Mouse (Mus musculus) liver, adult 2 months (tissue): ENCODE data around the gene Rbm25. TPM values are rescaled to one million over a fixed set of nuclear protein-coding genes. Genes with fewer than 3 reads are reported as not detected.
"Not testable (repeated sequence)": the region's sequence is repeated elsewhere in the genome, so short reads cannot be mapped to it uniquely, and the experiment has no call there.

Experiments used
- DNase-seq: peaks from one replicate; pipeline ENCODE4 v3.0.0-alpha.2; 2011; ENCODE audit warnings: low read depth, low spot score; ENCODE audit errors: extremely low read depth
- H3K27ac ChIP-seq: fragments of 200-500 bp; replicated peaks from 2 replicates; pipeline ENCODE4 v1.5.1; 2012; ENCODE audit warnings: low read depth, mild to moderate bottlenecking, control low read depth, inconsistent platforms, low read length; ENCODE audit not compliant: insufficient read depth
- H3K27me3 ChIP-seq: fragments of 200-500 bp; 2 replicates; pipeline ENCODE4 v1.6.1; 2012; ENCODE audit warnings: mild to moderate bottlenecking, moderate library complexity, low read length, inconsistent platforms; ENCODE audit not compliant: control insufficient read depth, insufficient read depth
- H3K36me3 ChIP-seq: fragments of 200-500 bp; 2 replicates; pipeline ENCODE4 v1.6.1; 2012; ENCODE audit warnings: low read length, inconsistent platforms; ENCODE audit not compliant: control insufficient read depth, insufficient read depth
- H3K4me1 ChIP-seq: fragments of 200-500 bp; 2 replicates; pipeline ENCODE4 v1.6.1; 2011; ENCODE audit warnings: low read length; ENCODE audit not compliant: control insufficient read depth, insufficient read depth
- H3K4me3 ChIP-seq: fragments of 200-500 bp; 2 replicates; pipeline ENCODE4 v1.5.1; 2011; ENCODE audit warnings: low read depth, mild to moderate bottlenecking, control low read depth, low read length, moderate library complexity; ENCODE audit not compliant: insufficient read depth
- H3K79me2 ChIP-seq: fragments of 200-500 bp; 2 replicates; pipeline ENCODE4 v1.6.1; 2012; ENCODE audit warnings: inconsistent platforms, mild to moderate bottlenecking, low read length, moderate library complexity; ENCODE audit not compliant: control insufficient read depth, insufficient read depth
- H3K9ac ChIP-seq: fragments of 200-500 bp; 2 replicates; pipeline ENCODE4 v1.6.1; 2012; ENCODE audit warnings: low read depth, mild to moderate bottlenecking, control low read depth, inconsistent platforms, low read length
- CTCF ChIP-seq: fragments of 200-500 bp; IDR thresholded peaks from 2 replicates; pipeline ENCODE4 v1.5.1; 2011; ENCODE audit warnings: low read depth, low read length, control low read depth
- POLR2A ChIP-seq: fragments of 200-500 bp; IDR thresholded peaks from 2 replicates; pipeline ENCODE4 v1.6.1; 2011; ENCODE audit warnings: low read length, control low read depth; ENCODE audit not compliant: insufficient read depth; ENCODE audit errors: extremely low read depth
- WGBS: fragments of 180-500 bp; shearing (Covaris S2); methylation state at CpG from one replicate; pipeline ENCODE4 v1.1.7; 2018; 5-methylcytosine and 5-hydroxymethylcytosine counted together
- polyA plus RNA-seq: library from polyadenylated mRNA; depleted of rRNA; stranded (reverse); fragments of >200 nt; gene quantifications from 2 replicates; pipeline ENCODE4 v1.2.3, GENCODE M21; 2012; rRNA removed
- total RNA-seq: library from RNA; depleted of rRNA; stranded (reverse); fragments of >200 nt; gene quantifications from 2 replicates; pipeline ENCODE4 v1.2.3, GENCODE M21; 2014; rRNA removed

Gene Rbm25
- 69.1 and 78.1 TPM in 2 replicates for total RNA-seq
- polyA plus RNA-seq = 10.7 and 16.9 TPM in 2 replicates

- Histone ChIP-seq H3K27ac (peak within 1 kb of the TSS; percentile 82), H3K4me3 (peak within 1 kb of the TSS; percentile 100), H3K79me2 (peaks cover 10% of the 10 kb centered on the region; the same call in 1 of the 2 replicates), H3K9ac (peak within 1 kb of the TSS; percentile 82)
- not testable (repeated sequence) for DNase-seq, H3K4me1 ChIP-seq, H3K36me3 ChIP-seq, H3K27me3 ChIP-seq
- no CpG with 5 or more reads among the region's 5 CpGs for WGBS
These were observed at the start of gene Rbm25 for GRCm38 (mm10) chr12:83630936-83631335. TSS of gene Rbm25 (plus strand) at chr12:83631236.

- WGBS = 19% methylated on average over 4 of the region's 4 CpGs
- Histone ChIP-seq H3K4me1 (peaks cover 41% of the 10 kb centered on the region), H3K36me3 (peaks cover 32% of the 10 kb centered on the region), H3K79me2 (peaks cover 32% of the 10 kb centered on the region; the same call in 1 of the 2 replicates), H3K27me3 (no peaks in the 10 kb centered on the region), H3K27ac (peak overlapping the region; percentile 44), H3K4me3 (no peak overlapping the region), H3K9ac (no peak overlapping the region)
- TF ChIP-seq POLR2A = no peak
- no peak for TF ChIP-seq CTCF
- DNase-seq = peak; percentile 76
These were observed 48.9 kb upstream of the Rbm25 start for GRCm38 (mm10) chr12:83582106-83582505.

DNA sequence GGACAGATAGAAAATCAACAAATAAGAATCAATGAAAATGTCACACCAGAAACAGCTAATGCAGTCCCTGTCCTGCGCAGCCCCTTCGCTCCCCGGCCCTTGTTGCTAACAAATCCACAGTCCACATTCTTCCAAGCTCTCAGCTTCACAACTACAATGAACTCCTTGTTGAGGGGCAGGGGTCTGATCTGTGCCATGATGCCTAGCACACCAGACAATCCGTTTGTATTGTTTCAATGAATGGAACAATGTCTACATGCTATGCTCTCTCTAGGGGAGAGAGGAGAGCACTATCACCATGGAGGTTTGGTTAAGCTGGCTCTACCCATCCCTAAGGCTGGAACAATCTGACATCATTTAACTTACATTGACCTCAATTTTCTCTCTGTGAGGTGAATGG lies 48.3 kb upstream of the Rbm25 start:
- H3K36me3 ChIP-seq = peaks cover 32% of the 10 kb centered on the region
- no peak overlapping the region for H3K9ac ChIP-seq
- no peak overlapping the region for H3K4me3 ChIP-seq
- peaks cover 33% of the 10 kb centered on the region; the same call in 1 of the 2 replicates for H3K79me2 ChIP-seq
- no peak for DNase-seq
- 95% methylated on average over 4 of the region's 4 CpGs for WGBS
- H3K4me1 ChIP-seq = peaks cover 44% of the 10 kb centered on the region
- TF ChIP-seq CTCF (no peak), POLR2A (no peak)
- no peak overlapping the region; the same call in 1 of the 2 replicates for H3K27ac ChIP-seq
- no peaks in the 10 kb centered on the region for H3K27me3 ChIP-seq

- no peak for DNase-seq
- WGBS = 87% methylated on average over 5 of the region's 5 CpGs
- Histone ChIP-seq H3K27ac (no peak overlapping the region), H3K36me3 (peaks cover 52% of the 10 kb centered on the region), H3K4me1 (peaks cover 32% of the 10 kb centered on the region), H3K79me2 (peaks cover 51% of the 10 kb centered on the region), H3K9ac (no peak overlapping the region), H3K4me3 (no peak overlapping the region), H3K27me3 (no peaks in the 10 kb centered on the region)
- no peak for TF ChIP-seq POLR2A
- TF ChIP-seq CTCF = no peak
These were observed 44.4 kb upstream of the Rbm25 start for GRCm38 (mm10) chr12:83586628-83587027.

DNA sequence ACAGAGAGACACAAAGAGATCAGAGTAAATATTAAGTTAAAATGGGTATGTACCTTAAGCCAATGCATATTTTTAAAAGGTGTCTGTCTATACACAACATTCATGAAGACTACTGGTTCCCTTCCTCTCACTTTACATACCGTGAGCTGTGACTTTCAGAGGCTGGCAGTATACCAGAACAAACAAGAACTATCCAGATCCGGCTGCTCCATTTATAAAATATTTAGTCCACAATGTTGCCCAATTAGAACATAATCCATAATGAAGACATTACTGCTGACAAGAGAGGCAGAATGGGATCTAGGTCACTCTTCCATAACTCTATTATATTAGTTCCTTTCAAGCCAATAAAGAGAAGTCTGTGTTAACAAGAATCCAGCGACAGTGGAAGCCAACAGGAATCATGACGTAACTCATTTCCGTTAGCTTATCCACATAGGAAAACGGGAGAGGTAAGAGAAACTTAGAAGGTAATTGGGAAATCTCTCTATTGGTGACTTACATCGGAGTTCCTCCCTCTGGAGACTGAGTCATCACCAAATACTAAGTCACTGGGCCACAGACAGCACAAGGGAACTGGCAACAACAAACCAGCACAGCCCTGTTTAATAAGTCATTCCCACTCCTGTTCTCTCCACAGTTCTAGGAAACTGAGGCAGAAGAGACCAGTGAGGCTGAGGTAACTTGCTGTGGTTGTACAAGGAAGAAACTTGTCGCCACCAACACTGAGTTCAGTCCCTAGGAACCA lies 39.1 kb upstream of the Rbm25 start:
- no peak for TF ChIP-seq CTCF
- no peak for TF ChIP-seq POLR2A
- Histone ChIP-seq H3K4me3 (no peak overlapping the region), H3K9ac (peak overlapping the region; percentile 15), H3K27ac (peak overlapping the region; percentile 46), H3K27me3 (no peaks in the 10 kb centered on the region), H3K36me3 (peaks cover 44% of the 10 kb centered on the region), H3K4me1 (peaks cover 38% of the 10 kb centered on the region), H3K79me2 (peaks cover 47% of the 10 kb centered on the region)
- WGBS = 25% methylated on average over 8 of the region's 8 CpGs
- peak; percentile 67 for DNase-seq

GRCm38 (mm10) chr12:83594454-83595040 lies 36.5 kb upstream of the Rbm25 start:
- peaks cover 31% of the 10 kb centered on the region for H3K4me1 ChIP-seq
- TF ChIP-seq POLR2A (no peak), CTCF (no peak)
- H3K27ac ChIP-seq = peak overlapping the region; percentile 95
- peaks cover 33% of the 10 kb centered on the region for H3K36me3 ChIP-seq
- H3K79me2 ChIP-seq = peaks cover 34% of the 10 kb centered on the region
- H3K27me3 ChIP-seq = no peaks in the 10 kb centered on the region
- WGBS = 25% methylated on average over 9 of the region's 9 CpGs
- DNase-seq = peak; percentile 75
- H3K9ac ChIP-seq = peak overlapping the region; percentile 48
- peak overlapping the region; percentile 38 for H3K4me3 ChIP-seq
